Mouse (Mus musculus): ENCODE data around the gene Casq1.

Gene Casq1

GRCm38 (mm10) chr1:172183056-172183455 lies 36.6 kb downstream of the Casq1 start:
- DNase-seq (ENCODE audit: low spot score in 2 of 2), result no peak

GRCm38 (mm10) chr1:172181777-172182176 lies 37.9 kb downstream of the Casq1 start:
- DNase-seq (ENCODE audit: low spot score in 2 of 2), result no peak

DNA sequence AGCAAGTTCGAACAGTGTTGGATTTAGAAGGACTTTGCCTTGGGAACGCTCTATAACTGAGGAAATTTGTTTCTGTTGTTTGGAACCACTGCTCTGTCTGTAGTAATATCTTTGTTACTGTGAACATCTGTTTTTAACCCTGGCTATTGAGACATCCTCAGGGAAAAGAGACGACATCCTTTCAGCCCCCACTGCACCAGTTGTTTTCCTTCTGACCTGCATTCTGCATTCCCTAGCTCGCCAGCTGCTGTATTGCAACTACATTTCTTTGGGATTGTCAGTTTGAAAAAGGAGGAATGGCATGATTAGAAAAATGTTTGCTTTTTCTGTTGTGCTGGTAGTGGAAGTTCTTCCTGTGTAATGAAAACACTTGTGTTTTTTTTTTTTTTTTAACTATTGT lies 38.8 kb downstream of the Casq1 start:
- DNase-seq (ENCODE audit: low spot score in 2 of 2), result no peak

DNA sequence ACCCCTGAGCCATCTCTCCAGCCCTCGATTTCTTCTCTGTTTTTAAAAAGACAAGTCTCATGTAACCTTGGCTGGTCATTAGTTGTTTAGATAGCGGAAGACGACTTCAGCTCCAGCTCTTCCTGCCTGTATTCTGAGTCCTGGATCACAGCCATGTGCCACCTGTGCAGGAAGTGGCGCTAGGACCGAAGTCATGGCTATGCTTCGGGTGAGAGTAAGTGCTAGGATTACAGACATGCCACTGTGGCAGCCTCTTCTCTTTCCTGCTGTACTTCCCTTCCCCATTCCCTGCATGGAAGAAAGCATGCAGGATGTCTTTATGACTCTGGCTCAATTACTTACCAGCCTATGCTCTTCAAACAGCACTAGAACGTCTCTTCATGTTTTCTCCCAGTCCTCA lies 40.6 kb downstream of the Casq1 start:
- no peak for DNase-seq (ENCODE audit: low spot score in 2 of 2)

GRCm38 (mm10) chr1:172177791-172178190 lies 41.9 kb downstream of the Casq1 start:
- DNase-seq (ENCODE audit: low spot score in 2 of 2), result no peak

GRCm38 (mm10) chr1:172173181-172173580 lies 46.5 kb downstream of the Casq1 start:
- no peak for DNase-seq (ENCODE audit: low spot score in 2 of 2)

DNA sequence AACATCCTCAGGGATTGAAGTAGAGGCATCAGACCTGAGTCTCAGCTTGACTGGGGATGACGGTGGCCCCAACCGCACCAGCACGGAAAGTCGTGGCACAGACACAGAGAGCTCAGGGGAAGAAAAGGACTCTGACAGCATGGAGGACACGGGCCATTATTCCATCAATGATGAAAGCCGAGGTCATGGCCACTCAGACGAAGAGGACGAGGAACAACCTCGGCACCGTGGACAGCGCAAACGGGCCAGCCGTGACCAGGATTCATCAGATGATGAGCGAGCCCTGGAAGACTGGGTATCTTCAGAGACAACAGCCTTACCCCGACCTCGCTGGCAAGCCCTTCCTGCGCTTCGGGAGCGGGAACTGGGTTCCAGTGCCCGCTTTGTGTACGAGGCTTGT lies 47.3 kb downstream of the Casq1 start:
- DNase-seq (ENCODE audit: low spot score in 2 of 2), result no peak

DNA sequence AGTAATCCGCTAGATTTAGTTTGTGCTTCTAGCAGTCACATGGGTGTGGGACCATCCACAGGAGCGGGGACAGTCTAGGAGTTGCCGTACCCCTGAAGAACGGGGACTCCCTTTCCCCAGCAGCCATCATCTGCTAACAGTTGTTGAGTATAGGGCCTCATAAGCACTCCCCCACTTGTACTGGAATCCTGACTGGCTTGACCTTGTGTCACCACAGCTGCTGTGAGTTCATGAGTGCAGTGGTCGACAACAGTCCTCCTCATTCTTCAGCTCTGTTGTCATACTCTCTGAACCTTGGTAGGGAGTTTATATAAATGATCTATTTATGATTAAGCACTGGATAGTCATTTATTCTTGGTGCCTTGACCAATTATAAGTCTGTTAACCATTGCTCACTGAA lies 49.9 kb downstream of the Casq1 start:
- no peak for DNase-seq (ENCODE audit: low spot score in 2 of 2)

- DNase-seq (ENCODE audit: low spot score in 2 of 2), result no peak
Observed at GRCm38 (mm10) chr1:172167911-172168310, 51.8 kb downstream of the Casq1 start.

GRCm38 (mm10) chr1:172162959-172163358 lies 56.7 kb downstream of the Casq1 start:
- DNase-seq (ENCODE audit: low spot score in 2 of 2), result no peak

- peak in 1 of 2 experiments; percentile 15 for DNase-seq (ENCODE audit: low spot score in 2 of 2)
Observed at GRCm38 (mm10) chr1:172162009-172162408, 57.7 kb downstream of the Casq1 start.

- DNase-seq (ENCODE audit: low spot score in 2 of 2), result no peak
Observed at GRCm38 (mm10) chr1:172160508-172160907, 59.2 kb downstream of the Casq1 start.

DNA sequence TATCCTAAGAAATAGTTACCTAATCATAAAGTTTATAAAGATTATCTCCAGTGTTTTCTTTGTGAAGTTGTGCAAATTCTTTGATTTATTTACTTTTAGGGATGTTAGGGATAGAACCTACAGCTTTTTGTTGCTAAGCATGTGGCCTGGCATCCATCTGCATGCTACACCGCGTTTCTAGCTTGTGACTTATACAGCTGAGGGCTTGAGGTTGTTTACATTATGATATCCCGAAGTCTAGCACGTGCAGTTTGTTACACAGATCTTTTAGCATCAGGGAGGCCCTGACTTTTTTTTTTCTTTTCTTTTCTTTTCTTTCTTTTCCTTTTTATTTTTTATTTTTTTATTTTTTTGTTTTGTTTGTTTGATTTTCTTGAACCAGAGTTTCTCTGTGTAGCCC lies 59.7 kb downstream of the Casq1 start:
- DNase-seq (ENCODE audit: low spot score in 2 of 2), result no peak

Data from right cerebral cortex, postnatal 36 days (tissue).